In genomic region chr7:18243959-18244573, GRCm38 (mm10) we compare ENCODE assay signal across 29 mouse cellular contexts. TPM values are rescaled to one million over a fixed set of nuclear protein-coding genes. Genes with fewer than 3 reads are reported as not detected.
"Had no signal": no experiment of that assay in that cellular context is flagged by ENCODE, and none has a peak within 500 bp of the region (broad histone marks: within the 10 kb centered on the region; RNA-seq: fewer than 3 reads in every experiment).

No protein-coding gene starts in this region.

RNA-seq across cellular contexts. Expression of gene Mill1, which starts 1.1 kb away (rescaled TPM):
- total RNA-seq: common myeloid progenitor, adult 5-6 weeks; forebrain, postnatal 0 days; gastrocnemius, adult 18-20 months; gastrocnemius, adult 2 months; gastrocnemius, adult 8-10 months; gastrocnemius, postnatal 10 days; gastrocnemius, postnatal 14 days; gastrocnemius, postnatal 25 days; gastrocnemius, postnatal 36 days; gastrocnemius, postnatal 4 days; granulocyte monocyte progenitor cell, adult 5-6 weeks; heart, adult 18-20 months; heart, adult 2 months; heart, adult 8-10 months had no signal
- polyA plus RNA-seq: cortical plate, adult 2 months; embryonic facial prominence, embryonic 10.5 days; embryonic facial prominence, embryonic 11.5 days; embryonic facial prominence, embryonic 12.5 days; embryonic facial prominence, embryonic 14.5 days; erythroblast, embryonic 14.5 days; forebrain, embryonic 10.5 days; forebrain, embryonic 11.5 days; forebrain, embryonic 12.5 days; forebrain, embryonic 13.5 days; forebrain, embryonic 14.5 days; forebrain, embryonic 15.5 days; forebrain, embryonic 16.5 days; forebrain, postnatal 0 days; frontal cortex, adult 2 months; heart, adult 2 months; heart, embryonic 10.5 days had no signal
